ENCODE assay signal across 20 mouse cellular contexts in the genomic region with DNA sequence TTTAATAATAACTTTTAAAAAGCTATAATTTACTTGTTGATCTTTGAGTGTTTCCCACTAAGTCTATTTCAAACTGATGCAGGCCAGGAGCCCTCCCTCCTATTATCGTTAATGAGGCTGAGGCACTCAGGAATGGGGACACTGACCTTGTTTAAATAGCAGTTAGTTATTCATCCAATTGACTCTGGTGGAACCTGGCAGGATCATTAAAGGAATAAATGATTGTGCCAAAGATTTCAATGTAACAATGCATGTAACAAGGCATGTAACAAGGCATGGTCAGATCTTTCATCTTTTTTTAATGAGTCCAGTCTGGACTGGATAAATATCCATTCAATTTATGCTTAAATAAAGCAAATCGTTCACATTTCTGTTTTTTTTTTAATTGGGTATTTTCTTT.
DNase-seq lines count a peak whose midpoint lies in the region; TF ChIP-seq lines count a peak whose summit lies in the region.
"Had no signal": no experiment of that assay in that cellular context is flagged by ENCODE, and none has a peak within 500 bp of the region (broad histone marks: within the 10 kb centered on the region; RNA-seq: fewer than 3 reads in every experiment).

No protein-coding gene starts in this region.

- TF ChIP-seq POLR2A in brain, embryonic 14.5 days (IDR thresholded peaks at IDR 0.05; ENCODE audit: borderline replicate concordance, extremely low read depth, insufficient read depth, insufficient read length, poor library complexity, severe bottlenecking) = no peak
- no peak for TF ChIP-seq POLR2A in thymus, adult 2 months (IDR thresholded peaks at IDR 0.05; ENCODE audit: control insufficient read depth, extremely low read depth, insufficient read depth, low read length, poor library complexity)

- no peak for TF ChIP-seq CTCF in brain, embryonic 14.5 days (IDR thresholded peaks at IDR 0.05; ENCODE audit: borderline replicate concordance, extremely low read depth, insufficient read depth, insufficient read length)
- no peak for TF ChIP-seq CTCF in thymus, adult 2 months (IDR thresholded peaks at IDR 0.05; ENCODE audit: borderline replicate concordance, control insufficient read depth, extremely low read depth, insufficient read depth, low read length, poor library complexity)

- WGBS in thymus, adult 2 months = 93% methylated on average over 2 of the region's 2 CpGs

- H3K27ac ChIP-seq in thymus, adult 2 months (ENCODE audit: control insufficient read depth, insufficient read depth, low read length) = no peak overlapping the region
- H3K27ac ChIP-seq: embryonic facial prominence, embryonic 13.5 days; embryonic facial prominence, embryonic 15.5 days; forebrain, embryonic 10.5 days; forebrain, embryonic 13.5 days had no signal

- H3K4me1 ChIP-seq in thymus, adult 2 months (replicated peaks; ENCODE audit: control insufficient read depth, insufficient read depth, low read length) = no peaks in the 10 kb centered on the region
- H3K4me1 ChIP-seq: embryonic facial prominence, embryonic 13.5 days; embryonic facial prominence, embryonic 15.5 days; forebrain, embryonic 10.5 days; forebrain, embryonic 13.5 days had no signal

- peak; percentile 82 for DNase-seq in Muller cell, postnatal 12 days (ENCODE audit: inconsistent ontology term)
- DNase-seq in brain, embryonic 14.5 days (ENCODE audit: low read depth) = peak; percentile 25
- peak; percentile 59 for DNase-seq in retina, postnatal 1 day
- DNase-seq in thymus, adult 2 months = no peak
- DNase-seq in urinary bladder, postnatal 4 days (ENCODE audit: low spot score in 2 of 2) = no peak
- DNase-seq: adrenal gland, adult 2 months; adrenal gland, postnatal 10 days; adrenal gland, postnatal 25 days; cerebellum, adult 11-12 months; cerebellum, adult 2 months; cerebellum, adult 9-10 months; cerebellum, postnatal 10 days; cerebellum, postnatal 36 days; embryo, embryonic 11 days had no signal

- H3K27me3 ChIP-seq in thymus, adult 2 months (ENCODE audit: control insufficient read depth, insufficient read depth, low read length) = no peaks in the 10 kb centered on the region
- H3K27me3 ChIP-seq: embryonic facial prominence, embryonic 13.5 days; embryonic facial prominence, embryonic 15.5 days; forebrain, embryonic 13.5 days; Patski had no signal

- no peak overlapping the region for H3K4me3 ChIP-seq in thymus, adult 2 months (ENCODE audit: control insufficient read depth, insufficient read depth, low read length)
- H3K4me3 ChIP-seq: embryonic facial prominence, embryonic 13.5 days; embryonic facial prominence, embryonic 15.5 days; erythroblast, embryonic 14.5 days; forebrain, embryonic 10.5 days; forebrain, embryonic 13.5 days had no signal

- no peaks in the 10 kb centered on the region for H3K36me3 ChIP-seq in thymus, adult 2 months (ENCODE audit: control insufficient read depth, insufficient read depth, low read length)
- H3K36me3 ChIP-seq: embryonic facial prominence, embryonic 13.5 days; embryonic facial prominence, embryonic 15.5 days; forebrain, embryonic 10.5 days had no signal

Comparison
In these comparisons a context has a peak if more than half of its experiments do, and no peak if none do; other contexts are left out.
1. DNase-seq: peak in Muller cell, postnatal 12 days (single experiment), brain, embryonic 14.5 days (single experiment) and retina, postnatal 1 day (single experiment); none in thymus, adult 2 months (single experiment) and urinary bladder, postnatal 4 days (0 of 2).